Mouse (Mus musculus): ENCODE measurements around the gene Tlnrd1.

DNA sequence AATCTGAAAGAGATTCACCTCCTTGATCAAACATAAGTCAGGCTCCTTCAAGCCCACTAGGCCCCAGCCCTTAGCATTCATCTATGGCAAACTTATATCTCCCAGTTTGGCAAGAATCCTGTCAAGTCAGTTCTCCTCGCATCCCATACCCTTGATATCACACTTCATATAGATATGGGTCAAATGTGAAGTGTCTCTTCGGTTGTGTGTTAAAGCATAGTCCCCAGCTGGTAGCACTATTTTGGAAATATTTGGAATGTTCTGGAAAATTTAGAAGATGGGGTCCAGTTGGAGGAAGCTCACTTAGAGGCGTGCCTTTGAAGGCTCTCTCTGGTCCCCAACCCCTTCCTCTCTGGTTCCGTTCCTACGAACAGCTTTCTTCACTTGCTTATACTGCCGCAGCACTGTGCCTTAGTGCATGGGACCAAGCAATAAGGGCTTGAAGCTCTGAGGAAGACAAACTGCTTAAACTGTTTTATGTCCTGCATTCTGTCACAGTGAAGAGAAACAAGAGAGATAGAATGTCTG lies 29.4 kb upstream of the Tlnrd1 start:
- TF ChIP-seq GATA1 (IDR thresholded peaks at IDR 0.05; ENCODE audit: borderline replicate concordance, low read length) (no peak), CTCF (IDR thresholded peaks at IDR 0.05; ENCODE audit: low read depth, low read length) (no peak), POLR2AphosphoS5 (IDR thresholded peaks at IDR 0.05; ENCODE audit: insufficient replicate concordance, low read depth, low read length) (no peak), GATA2 (IDR thresholded peaks at IDR 0.05; ENCODE audit: borderline replicate concordance, low read depth, low read length) (no peak)

All from G1E (cell line).